Mouse (Mus musculus): ENCODE measurements around the gene Pced1b. TPM values are rescaled to one million over a fixed set of nuclear protein-coding genes. Genes with fewer than 3 reads are reported as not detected.

The Pced1b gene
- polyA plus RNA-seq, 1 experiment from 2014 or later = 2.6 TPM

DNA sequence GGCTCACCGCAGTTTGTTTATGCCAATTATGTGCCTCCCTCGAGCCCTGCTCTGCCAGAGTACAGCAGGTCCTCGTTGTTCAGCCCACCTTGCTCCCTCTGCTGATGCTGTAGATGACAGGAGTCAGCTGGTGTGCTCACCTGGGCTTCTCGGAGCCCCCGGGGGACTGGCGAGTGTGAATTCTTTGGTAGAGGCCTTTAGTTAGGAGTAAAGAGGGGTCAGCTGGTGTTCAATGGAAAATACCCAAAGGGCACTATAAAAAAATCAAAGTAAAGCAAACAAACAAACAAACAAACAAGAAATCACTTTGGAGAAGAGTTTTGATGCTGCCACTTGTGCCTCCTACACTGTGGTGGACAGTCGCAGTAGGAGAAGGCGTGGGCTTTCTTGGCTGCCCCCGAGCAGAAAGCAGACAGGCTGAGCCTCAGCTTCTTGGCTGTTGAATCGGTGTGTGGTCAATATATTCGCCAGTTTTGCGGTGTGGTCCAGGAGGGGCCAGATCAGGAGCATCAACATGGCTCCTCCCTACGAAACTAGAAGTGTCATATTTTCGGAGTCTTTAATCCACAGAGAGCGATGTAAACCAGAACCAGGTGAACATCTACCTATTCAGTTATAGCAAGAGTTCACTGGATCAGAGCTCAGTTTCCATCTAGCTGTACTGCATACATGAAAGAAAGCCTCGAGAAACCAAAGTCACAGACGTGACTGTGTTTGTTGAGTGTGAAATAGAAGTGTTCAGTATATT lies 11.8 kb downstream of the Pced1b start:
- Histone ChIP-seq H3K27ac (replicated peaks in 1 of 2; ENCODE audit: control insufficient read depth in 1 of 2, insufficient read depth in 1 of 2, low read depth in 2 of 2, low read length in 2 of 2) (no peak overlapping the region), H3K9me3 (ENCODE audit: control insufficient read depth, low read length) (no peaks in the 10 kb centered on the region), H3K4me1 (ENCODE audit: control insufficient read depth in 2 of 2, insufficient read depth in 2 of 2, low read length in 2 of 2) (no peaks in the 10 kb centered on the region), H3K27me3 (ENCODE audit: control insufficient read depth, insufficient read depth, low read length) (no peaks in the 10 kb centered on the region), H3K9ac (ENCODE audit: low read length) (no peak overlapping the region), H3K36me3 (ENCODE audit: control insufficient read depth, insufficient read depth, low read length) (no peaks in the 10 kb centered on the region), H3K4me2 (ENCODE audit: low read length) (no peak overlapping the region), H3K4me3 (ENCODE audit: control insufficient read depth in 1 of 2, insufficient read depth in 1 of 2, low read depth in 1 of 2, low read length in 2 of 2) (no peak overlapping the region)
- 88% methylated on average over 17 of the region's 17 CpGs for WGBS
- ATAC-seq (ENCODE audit: insufficient number of reproducible peaks, insufficient read depth, low FRiP score, low read depth) = no peak

DNA sequence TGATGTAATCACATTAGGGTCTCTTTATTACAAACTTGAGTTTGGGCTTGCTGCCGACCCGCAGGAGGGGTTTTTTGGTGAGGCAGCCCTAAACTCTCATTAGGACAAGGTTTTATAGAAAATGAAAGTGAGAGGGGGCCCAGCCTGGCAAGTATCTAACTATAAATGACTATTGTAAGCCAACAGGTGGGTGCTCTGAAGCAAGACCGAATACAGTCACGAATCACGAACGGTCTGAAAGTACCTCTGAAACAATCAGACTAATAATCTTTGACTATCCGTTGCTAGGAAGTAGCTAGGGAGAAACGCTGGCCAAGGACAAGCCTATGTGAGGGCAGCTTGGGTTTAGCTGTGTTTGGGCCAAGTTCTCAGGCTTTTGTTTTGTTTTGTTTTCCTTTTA lies 12.4 kb downstream of the Pced1b start:
- no peaks in the 10 kb centered on the region for H3K27me3 ChIP-seq (ENCODE audit: control insufficient read depth, insufficient read depth, low read length)
- H3K9me3 ChIP-seq (ENCODE audit: control insufficient read depth, low read length) = no peaks in the 10 kb centered on the region
- H3K4me2 ChIP-seq (ENCODE audit: low read length) = no peak overlapping the region
- no peak overlapping the region for H3K27ac ChIP-seq (replicated peaks in 1 of 2; ENCODE audit: control insufficient read depth in 1 of 2, insufficient read depth in 1 of 2, low read depth in 2 of 2, low read length in 2 of 2)
- no peak overlapping the region for H3K4me3 ChIP-seq (ENCODE audit: control insufficient read depth in 1 of 2, insufficient read depth in 1 of 2, low read depth in 1 of 2, low read length in 2 of 2)
- H3K4me1 ChIP-seq (ENCODE audit: control insufficient read depth in 2 of 2, insufficient read depth in 2 of 2, low read length in 2 of 2) = no peaks in the 10 kb centered on the region
- 78% methylated on average over 8 of the region's 8 CpGs for WGBS
- ATAC-seq (ENCODE audit: insufficient number of reproducible peaks, insufficient read depth, low FRiP score, low read depth) = no peak
- no peaks in the 10 kb centered on the region for H3K36me3 ChIP-seq (ENCODE audit: control insufficient read depth, insufficient read depth, low read length)
- H3K9ac ChIP-seq (ENCODE audit: low read length) = no peak overlapping the region

GRCm38 (mm10) chr15:97259968-97260597 lies 13.2 kb downstream of the Pced1b start:
- Histone ChIP-seq H3K27ac (replicated peaks in 1 of 2; ENCODE audit: control insufficient read depth in 1 of 2, insufficient read depth in 1 of 2, low read depth in 2 of 2, low read length in 2 of 2) (no peak overlapping the region), H3K9ac (ENCODE audit: low read length) (no peak overlapping the region), H3K36me3 (ENCODE audit: control insufficient read depth, insufficient read depth, low read length) (no peaks in the 10 kb centered on the region), H3K9me3 (ENCODE audit: control insufficient read depth, low read length) (no peaks in the 10 kb centered on the region), H3K4me1 (ENCODE audit: control insufficient read depth in 2 of 2, insufficient read depth in 2 of 2, low read length in 2 of 2) (no peaks in the 10 kb centered on the region), H3K4me3 (ENCODE audit: control insufficient read depth in 1 of 2, insufficient read depth in 1 of 2, low read depth in 1 of 2, low read length in 2 of 2) (no peak overlapping the region), H3K27me3 (ENCODE audit: control insufficient read depth, insufficient read depth, low read length) (no peaks in the 10 kb centered on the region), H3K4me2 (ENCODE audit: low read length) (no peak overlapping the region)
- no peak for ATAC-seq (ENCODE audit: insufficient number of reproducible peaks, insufficient read depth, low FRiP score, low read depth)
- 76% methylated on average over 11 of the region's 11 CpGs for WGBS

GRCm38 (mm10) chr15:97262251-97262650 lies 15.3 kb downstream of the Pced1b start:
- 74% methylated on average over 9 of the region's 9 CpGs for WGBS
- ATAC-seq (ENCODE audit: insufficient number of reproducible peaks, insufficient read depth, low FRiP score, low read depth) = no peak
- H3K9me3 ChIP-seq (ENCODE audit: control insufficient read depth, low read length) = no peaks in the 10 kb centered on the region
- H3K4me2 ChIP-seq (ENCODE audit: low read length) = no peak overlapping the region
- H3K4me3 ChIP-seq (ENCODE audit: control insufficient read depth in 1 of 2, insufficient read depth in 1 of 2, low read depth in 1 of 2, low read length in 2 of 2) = no peak overlapping the region
- no peak overlapping the region for H3K27ac ChIP-seq (replicated peaks in 1 of 2; ENCODE audit: control insufficient read depth in 1 of 2, insufficient read depth in 1 of 2, low read depth in 2 of 2, low read length in 2 of 2)
- no peaks in the 10 kb centered on the region for H3K36me3 ChIP-seq (ENCODE audit: control insufficient read depth, insufficient read depth, low read length)
- H3K27me3 ChIP-seq (ENCODE audit: control insufficient read depth, insufficient read depth, low read length) = no peaks in the 10 kb centered on the region
- H3K9ac ChIP-seq (ENCODE audit: low read length) = no peak overlapping the region
- H3K4me1 ChIP-seq (ENCODE audit: control insufficient read depth in 2 of 2, insufficient read depth in 2 of 2, low read length in 2 of 2) = no peaks in the 10 kb centered on the region

GRCm38 (mm10) chr15:97266236-97266845 lies 19.4 kb downstream of the Pced1b start:
- no peaks in the 10 kb centered on the region for H3K36me3 ChIP-seq (ENCODE audit: control insufficient read depth, insufficient read depth, low read length)
- no peaks in the 10 kb centered on the region for H3K9me3 ChIP-seq (ENCODE audit: control insufficient read depth, low read length)
- H3K9ac ChIP-seq (ENCODE audit: low read length) = no peak overlapping the region
- no peaks in the 10 kb centered on the region for H3K4me1 ChIP-seq (ENCODE audit: control insufficient read depth in 2 of 2, insufficient read depth in 2 of 2, low read length in 2 of 2)
- H3K4me3 ChIP-seq (ENCODE audit: control insufficient read depth in 1 of 2, insufficient read depth in 1 of 2, low read depth in 1 of 2, low read length in 2 of 2) = no peak overlapping the region
- no peak overlapping the region for H3K27ac ChIP-seq (replicated peaks in 1 of 2; ENCODE audit: control insufficient read depth in 1 of 2, insufficient read depth in 1 of 2, low read depth in 2 of 2, low read length in 2 of 2)
- no peaks in the 10 kb centered on the region for H3K27me3 ChIP-seq (ENCODE audit: control insufficient read depth, insufficient read depth, low read length)
- no peak overlapping the region for H3K4me2 ChIP-seq (ENCODE audit: low read length)
- ATAC-seq (ENCODE audit: insufficient number of reproducible peaks, insufficient read depth, low FRiP score, low read depth) = no peak
- 71% methylated on average over 14 of the region's 14 CpGs for WGBS

GRCm38 (mm10) chr15:97267094-97267695 lies 20.3 kb downstream of the Pced1b start:
- Histone ChIP-seq H3K27me3 (ENCODE audit: control insufficient read depth, insufficient read depth, low read length) (no peaks in the 10 kb centered on the region), H3K36me3 (ENCODE audit: control insufficient read depth, insufficient read depth, low read length) (no peaks in the 10 kb centered on the region), H3K4me1 (ENCODE audit: control insufficient read depth in 2 of 2, insufficient read depth in 2 of 2, low read length in 2 of 2) (no peaks in the 10 kb centered on the region), H3K9ac (ENCODE audit: low read length) (no peak overlapping the region), H3K4me2 (ENCODE audit: low read length) (no peak overlapping the region), H3K9me3 (ENCODE audit: control insufficient read depth, low read length) (no peaks in the 10 kb centered on the region), H3K4me3 (ENCODE audit: control insufficient read depth in 1 of 2, insufficient read depth in 1 of 2, low read depth in 1 of 2, low read length in 2 of 2) (no peak overlapping the region), H3K27ac (replicated peaks in 1 of 2; ENCODE audit: control insufficient read depth in 1 of 2, insufficient read depth in 1 of 2, low read depth in 2 of 2, low read length in 2 of 2) (no peak overlapping the region)
- WGBS = 47% methylated on average over 8 of the region's 8 CpGs
- ATAC-seq (ENCODE audit: insufficient number of reproducible peaks, insufficient read depth, low FRiP score, low read depth) = no peak

DNA sequence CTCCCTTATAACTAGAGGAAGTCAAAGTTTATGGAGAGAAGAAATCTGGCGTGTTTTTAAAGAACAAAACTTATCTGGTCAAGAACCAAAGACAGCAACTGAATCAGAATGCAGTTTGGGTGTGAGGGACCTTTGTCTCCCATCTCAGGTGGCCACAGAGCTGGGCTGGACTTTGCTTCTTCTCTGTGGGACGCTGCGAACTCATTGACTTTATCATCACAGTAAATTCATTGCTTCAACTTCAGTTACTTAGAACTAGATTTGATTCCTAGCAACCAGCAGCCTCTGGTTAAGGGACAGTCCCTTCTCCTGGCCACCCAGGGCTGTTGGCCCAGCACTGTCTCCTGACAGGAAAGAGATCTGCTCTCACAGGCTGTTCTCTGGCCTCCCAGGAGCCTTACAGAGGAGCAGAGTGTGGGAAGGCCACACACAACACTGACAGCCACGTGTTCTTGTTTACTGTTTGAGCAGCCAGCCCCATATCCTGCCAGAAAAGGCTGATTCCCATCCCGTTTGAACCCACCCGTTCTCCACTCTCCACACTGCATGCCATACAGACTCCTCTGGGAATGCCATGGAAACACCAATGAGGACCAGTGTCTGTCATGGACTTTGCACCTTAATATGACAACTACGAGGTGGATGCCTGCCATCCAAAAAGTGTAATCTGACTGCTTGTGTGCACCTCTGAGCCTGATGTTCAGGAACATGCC lies 25.2 kb downstream of the Pced1b start:
- no peak for ATAC-seq (ENCODE audit: insufficient number of reproducible peaks, insufficient read depth, low FRiP score, low read depth)
- Histone ChIP-seq H3K27me3 (ENCODE audit: control insufficient read depth, insufficient read depth, low read length) (no peaks in the 10 kb centered on the region), H3K9me3 (ENCODE audit: control insufficient read depth, low read length) (no peaks in the 10 kb centered on the region), H3K27ac (replicated peaks in 1 of 2; ENCODE audit: control insufficient read depth in 1 of 2, insufficient read depth in 1 of 2, low read depth in 2 of 2, low read length in 2 of 2) (no peak overlapping the region), H3K4me1 (ENCODE audit: control insufficient read depth in 2 of 2, insufficient read depth in 2 of 2, low read length in 2 of 2) (no peaks in the 10 kb centered on the region), H3K4me2 (ENCODE audit: low read length) (no peak overlapping the region), H3K36me3 (ENCODE audit: control insufficient read depth, insufficient read depth, low read length) (no peaks in the 10 kb centered on the region), H3K4me3 (ENCODE audit: control insufficient read depth in 1 of 2, insufficient read depth in 1 of 2, low read depth in 1 of 2, low read length in 2 of 2) (no peak overlapping the region), H3K9ac (ENCODE audit: low read length) (no peak overlapping the region)
- 52% methylated on average over 7 of the region's 7 CpGs for WGBS

Measured in heart, embryonic 14.5 days (tissue).